Mouse (Mus musculus): ENCODE results near the gene Rcn1. TPM values are rescaled to one million over a fixed set of nuclear protein-coding genes. Genes with fewer than 3 reads are reported as not detected.
A peak's percentile ranks its signal among the peaks of the same experiment; 100 is the strongest.

Rcn1 gene
- total RNA-seq (2022): 10 to 100 TPM; 19.4 to 23.4 (median 21.4) TPM

DNA sequence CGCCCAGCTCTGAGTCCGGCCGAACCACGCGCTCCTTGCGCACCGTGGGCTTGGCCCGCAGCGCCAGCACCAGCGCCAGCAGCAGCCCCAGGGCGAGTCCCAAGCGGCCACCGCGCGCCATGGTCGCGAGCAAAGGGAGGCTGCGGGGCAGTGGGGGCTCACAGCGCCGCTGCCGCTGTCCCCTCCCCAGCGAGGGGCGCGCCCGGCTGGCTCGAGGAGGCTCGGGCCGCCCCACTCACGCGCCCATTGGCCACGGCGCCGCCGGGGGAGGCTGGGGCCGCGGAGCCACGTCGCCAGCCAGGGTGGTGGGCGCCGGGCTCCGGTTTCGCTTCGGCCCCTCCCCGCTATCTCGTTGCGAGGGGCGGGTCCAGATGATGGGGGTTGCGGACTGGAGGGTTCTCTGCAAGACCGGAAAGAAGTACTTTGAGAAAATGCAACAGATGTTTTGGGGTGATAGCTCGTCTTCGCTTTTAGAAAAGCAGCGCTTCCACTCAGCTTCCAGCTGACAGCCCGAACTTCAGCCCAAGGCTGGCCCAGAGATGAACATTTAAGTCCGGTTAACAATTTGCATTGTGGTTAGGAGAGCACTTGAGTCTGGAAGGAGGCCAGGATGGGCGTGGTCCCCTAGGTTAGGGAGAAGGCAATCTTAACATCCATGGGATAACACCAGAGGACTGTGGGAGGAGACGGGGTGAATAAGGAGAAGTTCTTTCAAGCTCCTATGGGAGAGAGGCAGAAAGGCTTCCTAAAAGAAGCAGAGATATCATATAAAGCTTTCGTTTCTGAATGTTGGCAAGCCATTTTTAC is at the start of gene Rcn1:
Gene Rcn1, minus strand, starts transcription at position 235 of the 807 bp plus-strand sequence.
- peak; percentile 78 for DNase-seq (ENCODE audit: low spot score)

DNA sequence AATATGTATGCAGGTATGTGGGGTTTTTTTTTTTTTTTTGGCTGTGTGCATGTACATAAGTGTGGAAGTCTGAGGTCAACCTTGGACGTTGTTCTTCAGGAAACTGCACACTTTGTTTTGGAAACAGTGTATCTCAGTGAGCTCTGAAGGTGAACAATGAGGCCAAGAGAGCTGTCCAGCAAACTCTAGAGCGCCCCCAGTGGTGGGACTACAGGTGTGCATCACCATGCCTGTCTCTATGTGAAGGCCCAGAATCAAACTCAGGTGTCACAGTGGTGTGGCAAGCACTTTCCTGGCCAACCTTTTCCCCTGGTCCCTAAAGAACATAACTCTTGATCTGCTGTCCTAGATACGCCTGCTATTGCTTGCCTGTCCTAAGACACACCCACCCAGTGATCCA is 45.0 kb upstream of the Rcn1 start:
- no peak for DNase-seq (ENCODE audit: low spot score)

DNA sequence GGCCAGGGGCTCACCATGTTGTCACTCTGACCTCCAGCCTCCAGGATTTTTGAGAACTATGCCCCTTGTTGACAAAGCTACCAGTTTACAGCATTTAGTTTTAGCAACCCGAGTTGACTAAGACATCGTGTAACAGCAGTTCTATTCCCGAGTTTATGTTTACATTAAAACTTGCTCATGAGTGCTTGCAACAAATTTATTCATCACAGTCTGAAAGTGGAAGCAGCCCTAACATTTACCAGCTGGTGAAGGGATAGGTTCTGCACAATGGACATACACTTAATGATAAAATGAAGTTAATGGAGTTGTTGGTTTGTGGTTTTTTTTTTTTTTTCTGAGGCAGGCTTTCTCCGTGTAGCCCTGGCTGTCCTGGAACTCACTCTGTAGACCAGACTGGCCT is 39.9 kb upstream of the Rcn1 start:
- no peak for DNase-seq (ENCODE audit: low spot score)

- DNase-seq (ENCODE audit: low spot score): no peak
Measured at GRCm38 (mm10) chr2:105438525-105438924, 39.4 kb upstream of the Rcn1 start.

DNA sequence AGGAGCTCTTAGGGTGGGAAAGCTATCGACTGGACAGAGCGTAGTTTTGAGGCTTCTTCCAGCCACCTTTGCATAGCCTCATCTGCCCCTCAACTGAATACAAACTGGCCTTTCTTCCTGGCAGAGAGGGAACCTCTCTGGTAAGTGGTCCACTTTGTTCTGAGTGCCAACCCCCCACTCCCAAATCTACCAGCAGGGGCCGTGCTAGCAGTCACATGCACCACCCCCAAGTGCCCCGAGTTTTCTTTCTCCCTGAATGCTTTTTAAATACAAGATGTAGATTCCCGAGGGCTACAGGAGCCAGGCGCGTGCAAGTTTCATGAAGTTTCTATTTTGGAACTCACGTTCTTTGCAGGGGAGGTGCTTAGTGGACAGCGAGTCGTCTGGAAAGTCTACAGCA is 33.8 kb upstream of the Rcn1 start:
- no peak for DNase-seq (ENCODE audit: low spot score)

- no peak for DNase-seq (ENCODE audit: low spot score)
Measured at GRCm38 (mm10) chr2:105430373-105430772, 31.3 kb upstream of the Rcn1 start.

- DNase-seq (ENCODE audit: low spot score): no peak
Measured at GRCm38 (mm10) chr2:105429899-105430298, 30.8 kb upstream of the Rcn1 start.

DNA sequence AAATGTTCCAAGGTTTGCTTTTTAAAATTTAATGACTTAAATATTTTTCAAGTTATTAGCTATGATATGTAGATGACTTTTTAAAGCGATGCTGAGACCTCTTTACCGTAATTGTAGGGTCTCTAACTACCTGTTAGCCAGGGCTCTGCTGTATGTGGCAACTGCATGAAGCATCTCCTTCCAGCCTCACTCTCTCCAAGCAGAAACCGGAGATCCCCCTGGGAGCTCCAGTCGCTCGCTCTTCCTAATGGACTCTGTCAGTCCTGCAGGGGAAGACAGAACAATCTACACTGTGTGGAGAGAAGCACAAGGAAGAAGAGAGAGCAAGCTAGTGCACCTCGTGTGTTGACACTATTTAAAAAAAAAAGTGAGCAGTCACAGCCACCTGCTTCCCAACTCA is 29.3 kb upstream of the Rcn1 start:
- DNase-seq (ENCODE audit: low spot score): no peak

DNA sequence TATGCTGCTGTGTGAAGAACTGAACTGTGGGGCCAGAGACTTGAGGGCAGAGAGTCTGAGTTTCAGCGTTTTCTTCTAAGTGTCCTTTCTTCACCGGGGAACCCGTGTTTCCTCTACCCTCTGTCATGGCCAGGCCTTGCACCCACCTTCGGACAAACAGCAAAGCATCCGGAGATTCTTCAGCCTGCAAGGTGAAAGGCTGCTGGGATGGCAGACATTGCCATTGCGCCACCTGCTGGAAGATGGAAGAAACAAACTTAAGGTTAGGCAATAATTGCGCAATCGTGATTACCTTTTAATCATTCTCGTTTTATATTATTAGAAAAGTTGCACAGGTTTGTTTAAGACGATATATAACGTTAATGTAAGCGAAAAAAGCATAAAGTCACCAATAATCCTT is 28.9 kb upstream of the Rcn1 start:
- DNase-seq (ENCODE audit: low spot score): peak; percentile 72

GRCm38 (mm10) chr2:105427447-105427846 is 28.3 kb upstream of the Rcn1 start:
- no peak for DNase-seq (ENCODE audit: low spot score)

- DNase-seq (ENCODE audit: low spot score): no peak
Measured at GRCm38 (mm10) chr2:105418629-105419227, 19.6 kb upstream of the Rcn1 start.

DNA sequence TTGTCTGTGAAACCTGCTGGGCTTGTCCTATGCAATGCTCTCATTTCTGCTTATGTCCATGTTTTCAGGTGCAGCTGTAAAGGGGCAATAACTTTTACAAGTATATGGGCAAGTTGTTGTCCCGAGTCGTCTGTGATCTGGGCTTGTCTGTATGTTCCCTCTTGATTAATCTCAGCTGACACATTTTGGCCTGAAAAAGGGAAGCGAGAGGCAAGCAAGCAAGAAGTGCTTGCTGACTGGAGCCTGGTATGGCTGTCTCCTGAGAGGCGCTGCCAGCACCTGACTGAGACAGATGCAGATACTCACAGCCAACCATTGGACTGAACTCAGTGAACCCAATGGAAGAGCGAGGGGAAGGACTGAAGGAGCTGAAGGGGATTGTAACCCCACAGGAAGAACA is 18.5 kb upstream of the Rcn1 start:
- DNase-seq (ENCODE audit: low spot score): no peak

GRCm38 (mm10) chr2:105416660-105417348 is 17.7 kb upstream of the Rcn1 start:
- DNase-seq (ENCODE audit: low spot score): no peak

DNA sequence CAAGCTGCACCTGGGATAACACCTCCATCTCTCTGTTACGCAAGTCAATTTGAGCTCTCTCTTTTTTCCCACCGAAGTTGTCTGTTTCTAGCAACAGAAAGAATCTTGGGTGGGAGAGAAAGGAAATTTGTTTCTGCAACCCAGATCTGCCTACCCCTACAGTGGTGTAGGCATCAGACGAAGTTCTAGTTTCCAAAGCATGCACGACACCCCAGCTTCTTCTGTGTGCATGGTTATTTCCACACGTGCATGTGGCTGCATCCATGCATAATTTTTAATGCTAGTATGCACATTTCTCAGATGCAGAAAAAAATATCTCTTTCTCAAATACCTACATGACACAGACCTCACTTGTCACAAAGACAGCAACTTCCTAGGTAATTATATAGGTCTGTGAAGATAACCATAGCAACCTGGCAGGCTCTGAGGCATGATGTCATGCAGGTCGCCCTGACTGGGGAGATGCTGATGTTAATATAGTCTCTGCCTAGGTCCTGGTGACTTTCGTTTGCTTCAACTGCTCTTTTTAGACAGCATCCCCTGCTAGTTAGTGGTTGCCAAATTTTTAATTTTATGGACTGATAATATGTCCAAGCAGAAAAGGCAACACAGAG is 17.0 kb upstream of the Rcn1 start:
- no peak for DNase-seq (ENCODE audit: low spot score)

GRCm38 (mm10) chr2:105414309-105414708 is 15.2 kb upstream of the Rcn1 start:
- DNase-seq (ENCODE audit: low spot score): no peak

- no peak for DNase-seq (ENCODE audit: low spot score)
Measured at GRCm38 (mm10) chr2:105409253-105409652, 10.1 kb upstream of the Rcn1 start.

DNA sequence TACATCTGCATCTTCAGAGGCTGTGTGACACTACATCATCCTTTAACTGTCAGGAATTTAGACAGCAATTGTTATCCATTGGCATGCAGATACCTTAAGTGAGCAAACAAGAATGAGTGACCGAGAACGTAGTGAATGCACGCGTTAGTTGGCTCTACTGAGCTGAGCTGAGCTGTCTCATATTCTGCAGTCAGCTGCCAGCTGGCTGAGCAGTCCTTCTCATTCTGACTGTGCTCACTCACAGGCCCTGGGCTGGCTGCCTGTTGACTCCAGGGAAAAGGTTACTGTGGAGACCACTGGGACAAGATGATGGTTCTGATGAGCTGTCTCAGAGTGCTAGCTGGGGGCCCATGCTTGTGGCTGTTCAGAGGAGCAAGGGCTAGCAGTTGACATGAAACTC is 9.4 kb upstream of the Rcn1 start:
- DNase-seq (ENCODE audit: low spot score): peak; percentile 37

GRCm38 (mm10) chr2:105402180-105402579 is 3.1 kb upstream of the Rcn1 start:
- DNase-seq (ENCODE audit: low spot score): no peak

GRCm38 (mm10) chr2:105400558-105400957 is 1.4 kb upstream of the Rcn1 start:
- DNase-seq (ENCODE audit: low spot score): no peak

DNA sequence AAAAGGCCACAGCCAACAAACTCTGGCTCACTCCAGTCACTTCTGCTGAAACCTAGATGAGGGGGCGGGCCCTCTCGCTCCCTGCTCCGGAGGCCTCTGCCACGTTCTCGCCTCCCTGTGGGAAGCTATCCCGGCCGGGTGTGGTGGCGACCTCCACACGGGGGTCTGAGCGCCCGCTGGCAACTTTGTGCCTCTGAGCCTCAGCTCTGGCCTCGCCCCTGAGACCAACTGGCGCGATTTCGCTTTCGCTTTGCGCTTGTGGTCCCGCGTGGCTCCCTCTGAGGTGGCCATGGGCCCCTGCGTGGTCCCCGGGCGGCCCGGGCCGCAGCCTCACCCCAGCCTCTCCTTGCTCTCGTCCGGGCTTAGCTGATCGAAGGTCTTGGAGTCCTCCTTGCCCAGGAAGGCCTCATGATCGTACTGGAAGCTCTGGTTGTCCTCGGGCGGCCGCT is 459 bp downstream of the Rcn1 start:
- DNase-seq (ENCODE audit: low spot score): peak; percentile 49

GRCm38 (mm10) chr2:105397446-105398211 is 1.5 kb downstream of the Rcn1 start:
- DNase-seq (ENCODE audit: low spot score): no peak
